Mouse (Mus musculus): ENCODE measurements around the gene Thra.

DNA sequence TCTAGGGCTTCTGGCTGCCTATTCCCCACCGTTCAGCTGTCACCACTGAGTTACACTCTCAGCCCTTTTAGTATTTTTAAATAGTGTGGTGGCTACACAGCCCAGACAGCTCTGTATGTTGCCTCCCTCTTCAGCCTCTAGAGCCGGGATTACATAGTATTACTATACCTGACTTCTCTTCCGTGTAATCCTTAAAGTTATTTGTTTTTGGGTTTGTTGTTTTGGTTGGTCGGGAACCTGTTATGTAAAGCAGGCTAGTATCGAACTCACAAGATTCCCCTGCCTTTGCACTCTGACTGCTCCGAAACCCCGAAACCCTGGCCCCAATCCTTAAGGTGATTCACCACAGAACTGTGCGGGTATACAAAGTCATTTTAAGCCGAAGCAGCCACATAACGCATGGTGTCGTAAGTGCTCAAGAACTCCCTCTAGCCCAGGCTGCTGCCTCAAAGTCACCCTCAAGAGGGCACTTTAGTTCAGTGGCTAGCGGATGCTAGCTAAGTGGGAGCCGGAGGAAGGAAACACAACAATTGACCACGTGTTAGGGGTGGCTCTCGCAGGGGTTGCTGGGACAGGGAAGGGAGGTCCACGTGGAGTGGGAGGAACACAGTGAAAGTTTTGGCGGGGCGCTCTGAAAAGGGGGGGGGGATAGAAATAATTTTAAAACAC lies 48.2 kb downstream of the Thra start:
- TF ChIP-seq POLR2A (IDR thresholded peaks at IDR 0.05; ENCODE audit: extremely low read depth, insufficient read depth, low read length), result no peak
- TF ChIP-seq CTCF (IDR thresholded peaks at IDR 0.05; ENCODE audit: low read depth, low read length), result peak; percentile 75
